Mouse (Mus musculus): ENCODE data around the gene Rbms1.
A peak's percentile ranks its signal among the peaks of the same experiment; 100 is the strongest.

Gene Rbms1

GRCm38 (mm10) chr2:60918401-60918800, 44.6 kb downstream of the Rbms1 start:
- no peak for DNase-seq (ENCODE audit: low spot score in 2 of 2)

DNA sequence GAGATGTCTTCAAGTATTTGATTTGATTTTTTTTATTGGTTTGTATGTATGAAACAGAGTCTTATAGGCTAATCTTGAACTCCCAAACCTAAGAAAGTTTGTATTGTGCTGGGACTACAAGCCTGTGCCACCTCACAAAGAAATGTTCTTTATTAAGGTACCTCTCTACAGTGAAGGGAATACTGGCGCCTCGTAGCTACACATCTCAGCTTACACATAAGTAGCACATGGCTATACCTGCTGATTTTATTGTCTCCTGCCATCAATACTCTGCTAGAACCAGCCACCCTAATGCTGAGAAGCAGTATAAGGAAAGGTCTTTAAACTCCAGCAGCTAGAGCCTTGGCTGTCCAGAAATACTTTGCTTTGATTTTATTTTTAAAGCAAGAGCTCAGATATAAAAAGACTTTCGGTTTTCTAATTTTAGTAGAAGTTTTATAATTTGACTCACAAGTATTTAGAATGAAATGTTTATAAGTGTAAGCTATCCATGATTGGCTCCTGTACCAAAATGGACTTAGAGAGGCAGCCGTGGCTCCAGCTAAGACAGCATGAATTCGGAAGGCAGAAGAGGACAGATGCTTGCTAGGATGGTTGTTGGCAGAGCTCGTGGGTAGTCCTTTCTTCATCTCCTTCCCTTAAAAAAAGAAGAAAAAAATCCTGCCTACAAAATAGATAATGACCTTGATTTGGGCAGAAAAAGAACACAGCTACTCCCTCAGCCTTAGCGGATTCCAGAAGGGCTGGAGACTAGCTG, 48.3 kb downstream of the Rbms1 start:
- DNase-seq (ENCODE audit: low spot score in 2 of 2): peak in 1 of 2 experiments; percentile 32

- no peak for DNase-seq (ENCODE audit: low spot score in 2 of 2)
These were observed 49.7 kb downstream of the Rbms1 start for GRCm38 (mm10) chr2:60913281-60913680.

GRCm38 (mm10) chr2:60911716-60912115, 51.3 kb downstream of the Rbms1 start:
- no peak for DNase-seq (ENCODE audit: low spot score in 2 of 2)

DNA sequence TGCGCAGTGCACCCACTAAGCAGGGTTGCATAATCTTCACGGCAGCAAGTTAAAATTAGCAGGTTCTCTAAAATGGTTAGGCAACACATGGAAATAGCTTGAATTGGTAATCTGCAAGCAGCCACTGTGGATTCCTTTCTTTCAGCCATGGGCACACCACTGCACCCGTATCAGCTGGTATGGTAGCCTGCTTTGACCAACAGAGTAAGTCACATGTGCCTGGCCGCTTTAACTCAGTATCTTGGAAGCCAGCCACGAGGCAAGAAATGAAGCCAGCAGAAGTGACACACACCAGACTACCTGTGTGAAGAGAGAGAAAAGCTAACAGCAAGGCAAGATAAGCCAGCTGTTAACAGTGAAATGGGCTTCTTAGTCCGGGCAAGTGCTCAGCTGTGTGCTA, 52.2 kb downstream of the Rbms1 start:
- peak in 1 of 2 experiments; percentile 36 for DNase-seq (ENCODE audit: low spot score in 2 of 2)

DNA sequence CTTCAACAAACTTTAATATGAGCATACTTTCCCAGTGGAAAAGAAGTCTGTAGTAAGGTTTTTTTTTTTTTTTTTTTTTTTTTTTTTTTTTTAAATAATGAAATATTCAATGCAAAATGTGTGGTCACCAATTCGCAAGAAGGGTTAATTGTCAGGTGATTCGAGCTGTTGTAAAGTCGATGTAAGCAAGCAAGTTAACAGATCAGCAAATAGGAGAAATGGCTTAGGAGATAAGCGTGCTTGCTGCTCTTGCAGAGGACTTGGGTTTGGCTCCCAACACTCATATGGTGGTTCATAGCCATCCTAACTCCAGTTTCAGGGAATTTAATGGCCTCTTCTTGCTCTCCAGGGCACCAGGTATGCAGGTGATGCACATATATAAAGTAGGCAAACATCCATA, 54.4 kb downstream of the Rbms1 start:
- no peak for DNase-seq (ENCODE audit: low spot score in 2 of 2)

DNA sequence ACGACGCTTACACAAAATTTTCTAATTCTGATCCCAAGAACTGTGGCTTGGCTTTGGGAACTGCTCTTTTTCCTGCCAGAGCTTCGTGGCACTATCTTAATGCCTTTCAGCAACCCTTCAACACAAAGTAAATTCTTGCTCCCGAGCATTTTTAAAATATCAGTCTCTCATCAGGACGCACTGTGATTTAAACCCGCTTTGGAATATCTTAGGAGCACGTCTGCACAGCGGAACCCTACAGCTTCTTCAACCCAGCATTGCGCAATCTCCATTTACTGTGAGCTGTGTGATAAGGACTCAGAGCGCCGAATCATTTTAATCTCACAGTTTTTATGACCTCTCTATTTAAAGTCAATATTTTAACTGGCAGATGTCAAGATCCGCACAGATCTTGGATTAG, 54.9 kb downstream of the Rbms1 start:
- no peak for DNase-seq (ENCODE audit: low spot score in 2 of 2)

DNA sequence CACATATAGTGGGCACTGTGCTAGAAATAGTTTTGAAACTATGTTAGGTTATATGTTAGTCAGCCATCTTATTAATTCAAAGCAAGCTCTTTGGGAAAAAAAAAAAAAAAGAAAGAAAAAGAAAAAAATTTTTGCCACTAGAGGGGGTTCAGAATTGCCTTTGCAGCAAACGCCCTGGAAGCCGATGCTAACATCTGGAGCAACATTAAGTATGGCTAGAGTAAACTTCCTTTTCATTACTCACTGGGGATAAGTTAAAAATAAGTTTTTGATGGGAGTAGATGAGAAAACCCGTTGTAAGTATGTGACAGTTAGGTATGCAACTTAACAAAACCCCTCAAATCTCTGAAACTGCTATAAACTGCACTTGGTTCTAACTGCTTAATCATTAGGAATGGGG, 57.7 kb downstream of the Rbms1 start:
- DNase-seq (ENCODE audit: low spot score in 2 of 2): no peak

GRCm38 (mm10) chr2:60904141-60904540, 58.9 kb downstream of the Rbms1 start:
- no peak for DNase-seq (ENCODE audit: low spot score in 2 of 2)

GRCm38 (mm10) chr2:60903535-60903934, 59.5 kb downstream of the Rbms1 start:
- no peak for DNase-seq (ENCODE audit: low spot score in 2 of 2)

DNA sequence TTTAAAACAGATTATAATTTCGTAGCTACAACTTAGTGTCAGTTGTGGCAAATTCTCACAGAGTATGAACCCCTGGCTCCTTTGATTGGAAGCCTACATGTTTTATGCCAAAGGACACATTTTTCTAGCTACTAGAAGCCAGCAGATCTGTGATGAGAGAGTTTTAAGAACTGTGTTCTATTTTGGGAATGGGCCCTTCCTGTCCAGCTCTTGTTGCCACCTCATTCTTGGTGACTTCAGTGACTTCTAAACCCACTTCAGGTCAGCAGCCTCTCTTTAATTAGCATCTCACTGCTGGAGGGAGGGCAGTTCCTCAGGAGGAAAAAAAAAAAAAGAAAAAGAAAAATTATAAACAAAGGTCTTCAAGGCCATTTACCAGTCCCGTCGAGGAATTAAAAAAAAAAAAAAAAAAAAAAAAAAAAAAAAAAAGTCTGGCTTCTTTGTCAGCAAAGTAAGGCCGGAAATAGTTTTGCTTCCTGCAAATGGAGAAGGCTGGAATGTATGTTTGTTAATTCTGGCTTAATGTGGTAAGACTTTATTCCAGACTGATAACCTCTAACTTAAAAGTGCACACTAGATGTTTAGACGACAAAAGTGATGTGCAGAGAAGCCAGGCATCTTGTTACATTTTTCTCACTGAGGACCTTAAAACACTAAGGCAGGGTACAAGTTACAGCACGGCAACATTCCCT, 60.4 kb downstream of the Rbms1 start:
- DNase-seq (ENCODE audit: low spot score in 2 of 2): no peak

GRCm38 (mm10) chr2:60901511-60901951, 61.5 kb downstream of the Rbms1 start:
- DNase-seq (ENCODE audit: low spot score in 2 of 2): peak in 1 of 2 experiments; percentile 16

DNA sequence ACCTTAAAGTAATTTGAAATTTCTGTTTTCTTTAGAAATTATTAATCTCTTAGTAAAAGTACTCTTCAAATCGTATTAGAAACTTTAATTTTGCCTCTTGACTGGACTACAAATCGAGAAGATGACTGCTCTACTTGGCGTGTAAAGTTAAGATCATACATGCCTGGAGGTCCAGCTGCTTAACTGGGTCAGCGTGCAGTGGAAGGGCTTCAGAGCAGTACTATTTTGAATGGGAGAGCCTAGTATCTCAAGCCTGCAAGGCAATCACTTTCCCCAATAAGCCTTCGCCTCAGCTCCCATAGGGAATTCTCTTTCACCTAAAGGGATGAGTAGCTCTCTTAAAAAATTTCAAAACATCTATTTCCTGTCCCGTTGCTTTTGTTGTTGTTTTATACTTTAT, 62.0 kb downstream of the Rbms1 start:
- no peak for DNase-seq (ENCODE audit: low spot score in 2 of 2)

- no peak for DNase-seq (ENCODE audit: low spot score in 2 of 2)
These were observed 70.0 kb downstream of the Rbms1 start for GRCm38 (mm10) chr2:60893042-60893441.

GRCm38 (mm10) chr2:60883931-60884330, 79.1 kb downstream of the Rbms1 start:
- DNase-seq (ENCODE audit: low spot score in 2 of 2): no peak

DNA sequence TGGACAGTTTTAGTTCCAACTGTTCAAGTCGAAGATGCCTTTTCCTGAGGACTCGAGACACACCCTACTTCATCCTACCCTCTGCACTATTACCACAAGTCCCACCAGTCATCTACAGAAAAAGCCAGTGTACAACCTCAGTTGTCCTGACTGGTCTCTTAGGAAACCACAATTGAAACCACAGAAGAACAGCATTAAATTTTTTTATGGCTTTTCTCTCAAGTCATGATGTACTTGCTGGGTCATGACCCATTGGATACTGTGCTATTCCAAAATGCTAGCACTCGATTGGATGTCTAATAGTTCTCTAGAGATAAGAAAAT, 80.0 kb downstream of the Rbms1 start:
- DNase-seq (ENCODE audit: low spot score in 2 of 2): no peak

- DNase-seq (ENCODE audit: low spot score in 2 of 2): no peak
These were observed 80.6 kb downstream of the Rbms1 start for GRCm38 (mm10) chr2:60882202-60883042.

GRCm38 (mm10) chr2:60881571-60882041, 81.4 kb downstream of the Rbms1 start:
- no peak for DNase-seq (ENCODE audit: low spot score in 2 of 2)

DNA sequence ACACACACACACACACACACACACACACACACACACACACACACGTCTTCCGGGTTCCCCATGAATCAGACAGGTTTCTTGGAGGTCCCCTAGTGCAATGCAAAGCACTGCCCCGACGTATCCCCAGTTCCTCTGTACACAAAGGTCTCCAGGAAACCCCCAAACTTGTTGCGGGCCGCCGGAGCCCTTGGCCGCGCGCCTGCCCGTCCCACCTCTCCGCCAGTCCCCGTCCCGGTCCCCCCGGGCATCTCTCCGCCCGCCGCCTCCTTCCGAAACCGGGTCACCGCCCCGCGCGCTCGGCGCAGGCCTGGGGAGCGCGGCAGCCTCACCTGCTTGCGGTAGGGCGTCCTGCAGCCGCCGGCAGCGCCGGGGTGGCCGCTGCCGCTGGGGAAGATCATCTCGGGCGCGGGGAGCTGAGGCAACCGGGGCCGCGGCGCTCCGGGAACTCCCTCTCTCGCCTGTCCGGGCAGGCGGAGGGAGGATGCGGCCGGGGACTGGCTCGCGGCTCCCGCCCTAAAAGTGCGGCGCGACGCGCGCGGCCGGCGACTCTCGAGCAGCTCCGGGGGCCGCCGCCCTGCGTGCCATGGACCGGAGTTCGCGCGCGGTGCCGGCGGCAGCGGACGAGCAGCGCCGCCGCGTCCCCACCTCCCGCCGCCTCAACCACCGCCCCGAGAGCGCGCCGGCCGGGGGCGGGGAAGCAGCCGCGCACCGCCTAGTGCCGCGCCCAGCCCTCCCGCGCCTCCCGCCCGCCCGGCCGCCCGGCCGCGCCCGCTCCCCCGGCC, 82.0 kb downstream of the Rbms1 start:
- DNase-seq (ENCODE audit: low spot score in 2 of 2): peak; percentile 29 to 43

GRCm38 (mm10) chr2:60879966-60880788, 82.8 kb downstream of the Rbms1 start:
- DNase-seq (ENCODE audit: low spot score in 2 of 2): no peak

Measured in right cerebral cortex, postnatal 36 days (tissue).